Mouse (Mus musculus) monocyte, adult 2 months (primary cell): Measurements from ENCODE around the gene Denr.
A peak's percentile ranks its signal among the peaks of the same experiment; 100 is the strongest.

Experiments used
- DNase-seq, 2 experiments: peaks; one replicate each; pipeline ENCODE4 v3.0.0; 2022; ENCODE audit warnings: low spot score in 2 of 2, low read depth in 1 of 2

Gene Denr

DNA sequence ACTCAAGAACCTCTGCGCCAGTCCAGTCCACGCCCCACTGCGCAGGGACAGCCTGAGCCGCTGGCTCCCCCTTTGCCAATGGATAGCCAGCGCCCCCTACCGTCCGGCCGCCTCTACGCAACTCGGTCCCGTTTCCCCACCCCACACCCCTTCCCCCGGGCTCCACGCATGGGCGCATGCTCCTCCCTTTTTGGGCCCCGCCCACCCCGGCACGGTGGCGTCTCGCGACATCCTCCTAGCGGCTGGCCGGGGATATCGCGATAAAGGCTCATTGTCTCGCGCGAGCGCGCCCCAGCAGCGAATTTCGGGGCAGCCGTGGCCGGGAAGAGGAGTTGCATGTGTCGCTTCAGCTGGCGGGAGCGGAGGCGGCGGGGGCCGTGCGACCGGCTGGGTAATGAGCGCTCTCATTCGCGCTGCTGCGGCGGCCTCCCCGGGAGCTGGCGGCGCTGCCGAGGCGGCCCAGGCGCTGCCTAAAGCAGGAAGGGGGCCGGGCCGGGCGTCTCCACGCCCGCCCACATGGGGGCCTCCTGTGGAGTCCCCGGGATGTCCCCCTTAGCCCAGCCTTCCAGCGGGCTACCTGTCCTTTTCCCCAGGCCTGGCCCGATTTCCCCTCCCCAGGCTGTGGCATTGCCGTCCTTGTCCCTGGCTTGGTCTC is at the start of gene Denr:
TSS of gene Denr (plus strand) at position 200 of the 655 bp plus-strand sequence.
- DNase-seq: peak; percentile 96 to 100

DNA sequence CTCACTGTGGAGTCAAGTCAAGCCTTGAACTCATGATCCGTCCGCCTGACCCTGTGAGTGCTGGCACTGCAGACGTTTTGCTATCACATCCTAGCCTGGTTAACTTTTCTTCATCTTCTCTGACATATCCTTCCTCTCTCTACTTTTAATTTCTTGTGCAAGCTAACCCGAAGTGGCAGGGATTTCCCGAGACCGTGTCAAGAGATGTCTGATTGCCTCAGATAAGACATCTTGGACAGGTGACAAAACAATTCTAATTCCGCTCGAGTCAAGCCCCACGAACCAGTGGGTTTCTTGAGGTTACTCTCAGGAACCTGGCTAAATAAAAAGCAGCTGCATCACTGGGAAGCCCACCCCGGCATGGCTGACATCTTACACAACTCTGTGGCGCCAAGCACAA is 48.2 kb upstream of the Denr start:
- DNase-seq: no peak

DNA sequence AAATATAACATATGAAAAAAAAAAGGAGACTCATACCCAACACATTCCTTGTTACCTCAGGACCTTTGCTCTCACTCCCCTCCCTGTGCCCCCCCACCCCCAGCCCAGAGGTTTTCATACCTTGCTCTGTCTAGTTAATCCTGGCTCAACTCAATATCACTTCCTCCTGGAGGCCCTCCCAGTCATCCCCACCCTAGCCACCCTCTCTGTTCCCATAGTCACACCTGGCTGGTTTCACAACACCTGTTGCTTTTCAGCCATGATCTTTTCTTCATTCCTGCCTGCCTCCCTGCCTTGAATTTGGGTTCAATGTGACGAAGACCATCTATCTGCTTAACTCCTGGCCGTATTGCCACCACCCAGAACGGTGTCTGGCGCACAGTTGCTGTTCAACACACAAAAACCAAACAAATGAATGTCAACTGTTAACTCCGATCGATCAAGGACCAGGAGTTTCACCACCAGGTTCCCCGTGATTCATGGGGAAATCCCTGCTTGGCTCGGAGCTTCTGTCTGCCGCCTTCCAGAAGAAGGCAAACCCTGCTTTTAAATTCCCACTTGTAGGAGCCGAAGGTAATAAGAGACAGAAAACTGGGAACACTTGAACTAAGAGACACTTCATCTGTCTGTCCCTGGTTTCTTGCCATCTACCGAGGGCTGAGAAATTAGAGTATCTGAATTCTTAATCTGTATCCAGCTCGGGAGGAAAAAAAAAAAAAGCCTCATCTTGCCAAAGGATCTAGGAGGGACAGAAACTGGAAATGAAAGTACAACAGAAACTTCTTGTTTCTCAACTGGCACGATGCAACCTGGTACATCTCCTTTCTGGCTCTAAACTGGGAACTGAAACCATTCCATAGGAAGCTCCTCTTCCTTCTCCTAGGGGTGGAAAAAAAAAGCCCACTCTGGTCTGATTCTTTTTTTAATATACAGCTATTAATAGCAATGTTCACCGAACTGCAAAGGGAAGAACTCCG is 44.3 kb upstream of the Denr start:
- DNase-seq: peak in 1 of 2 experiments; percentile 43

DNA sequence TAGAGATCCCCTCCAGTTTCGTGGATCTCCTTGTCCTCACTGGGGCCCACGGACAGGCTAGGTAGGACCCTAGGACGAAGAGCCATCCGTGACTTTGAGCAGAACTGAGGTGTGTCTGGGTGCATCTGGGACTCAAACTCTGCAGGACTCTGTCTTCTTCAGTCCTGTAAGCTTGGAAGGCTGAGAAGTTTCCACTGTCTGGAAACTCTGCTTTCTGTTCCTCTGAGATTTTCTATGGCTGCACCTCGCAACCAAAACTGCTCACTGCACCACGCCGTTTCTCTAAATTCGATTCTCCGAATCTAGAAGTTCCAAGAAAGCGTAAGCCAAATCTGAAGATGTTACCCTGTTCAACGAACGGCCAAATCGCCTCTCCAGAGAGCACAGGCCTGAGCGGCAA is 43.0 kb upstream of the Denr start:
- no peak for DNase-seq

DNA sequence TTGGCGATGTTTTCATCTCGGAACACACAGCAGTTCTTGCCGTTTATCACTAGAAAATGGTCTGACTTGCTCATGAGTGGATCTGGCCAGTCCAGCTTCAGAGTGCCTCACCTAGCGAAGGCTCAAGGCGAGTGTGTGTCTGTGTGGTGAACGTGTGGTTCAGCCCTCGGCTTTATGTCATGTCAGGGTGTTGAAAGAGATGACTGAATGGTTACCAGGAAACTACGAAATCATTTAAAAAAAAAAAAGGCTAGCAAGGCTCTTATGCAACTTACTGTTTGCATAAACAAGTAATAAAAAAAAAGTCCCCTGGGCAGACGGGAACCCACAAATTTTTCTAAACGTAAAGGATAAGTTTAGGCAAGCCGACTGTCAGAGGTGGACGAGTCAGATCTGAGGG is 41.6 kb upstream of the Denr start, which contains the start of gene Hcar2:
TSS of gene Hcar2 (minus strand) at position 135 of the 400 bp plus-strand sequence.
- DNase-seq: peak in 1 of 2 experiments; percentile 49

DNA sequence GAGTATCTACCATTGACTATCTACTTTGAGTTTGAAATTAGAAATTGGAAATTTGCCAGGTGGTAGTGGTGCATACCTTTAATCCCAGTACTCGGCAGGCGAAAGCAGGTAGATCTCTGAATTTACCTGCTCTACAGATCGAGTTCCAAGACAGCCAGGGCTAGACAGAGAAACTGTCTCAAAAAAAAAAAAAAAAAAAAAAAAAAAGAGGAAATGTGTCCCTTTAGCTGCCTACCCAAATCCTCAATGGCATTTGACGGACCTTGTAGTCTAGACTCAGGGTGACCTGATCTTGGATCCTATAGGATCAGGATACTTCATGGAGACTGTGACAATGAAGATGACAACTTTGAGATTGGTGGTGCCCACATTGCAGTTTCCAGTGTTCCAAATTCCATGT is 40.5 kb upstream of the Denr start:
- no peak for DNase-seq

DNA sequence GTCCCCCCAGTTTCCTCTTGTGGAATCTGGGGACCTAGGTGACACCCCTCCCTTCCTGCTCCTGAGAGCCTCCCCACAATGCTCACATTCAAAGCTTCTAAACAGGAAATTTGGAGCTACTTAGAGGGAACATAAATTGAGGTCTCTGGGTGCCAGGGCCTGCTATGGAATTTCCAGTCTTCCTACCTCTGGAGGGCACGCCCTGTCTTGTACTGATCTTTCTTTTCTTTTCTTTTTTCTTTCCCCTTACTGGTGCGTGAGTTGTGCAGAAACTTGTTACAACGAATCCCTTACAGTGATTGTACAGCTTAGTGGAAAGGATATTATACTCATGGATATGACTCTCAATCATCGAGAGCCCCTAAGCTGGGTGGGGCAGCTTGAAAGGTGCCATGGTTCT is 37.4 kb upstream of the Denr start:
- DNase-seq: no peak

DNA sequence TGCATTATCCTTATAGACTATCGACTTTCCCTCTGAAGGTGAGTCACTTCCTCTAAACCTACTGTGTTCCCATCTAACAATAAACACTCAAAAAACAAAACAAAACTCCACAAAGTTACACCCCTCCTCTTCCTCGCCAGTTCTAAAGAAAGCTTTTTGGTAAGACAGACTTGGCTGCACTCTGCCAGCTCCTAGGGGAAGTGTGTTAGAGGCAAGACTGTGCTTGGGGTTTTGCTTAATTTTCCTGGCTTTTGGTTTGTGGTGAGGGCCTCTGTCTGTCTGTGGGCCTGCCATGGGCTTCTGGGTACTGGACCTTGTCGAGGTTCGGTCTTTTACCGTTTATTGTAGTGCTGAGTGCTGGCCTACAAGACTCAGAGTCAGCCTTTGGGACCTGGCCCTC is 32.8 kb upstream of the Denr start:
- no peak for DNase-seq

DNA sequence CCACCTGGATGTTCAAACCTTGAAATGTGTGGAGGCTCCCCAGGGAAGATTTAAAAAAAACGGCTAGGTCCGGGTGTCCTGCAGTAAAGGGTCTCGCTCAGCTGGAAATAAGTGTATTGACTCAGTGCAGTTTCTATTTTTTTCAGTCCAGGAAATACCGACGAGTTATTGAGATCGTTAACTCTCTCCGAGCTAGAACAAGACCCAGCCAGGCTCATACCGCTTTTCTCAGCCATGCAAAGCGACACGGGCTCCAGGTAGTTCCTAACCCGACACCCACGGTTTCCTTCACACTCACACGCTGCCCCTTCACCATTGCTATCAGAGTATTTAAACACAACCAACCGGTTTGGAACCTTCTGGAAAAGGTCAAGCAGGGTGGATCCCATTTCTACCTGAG is 28.9 kb upstream of the Denr start:
- DNase-seq: no peak

DNA sequence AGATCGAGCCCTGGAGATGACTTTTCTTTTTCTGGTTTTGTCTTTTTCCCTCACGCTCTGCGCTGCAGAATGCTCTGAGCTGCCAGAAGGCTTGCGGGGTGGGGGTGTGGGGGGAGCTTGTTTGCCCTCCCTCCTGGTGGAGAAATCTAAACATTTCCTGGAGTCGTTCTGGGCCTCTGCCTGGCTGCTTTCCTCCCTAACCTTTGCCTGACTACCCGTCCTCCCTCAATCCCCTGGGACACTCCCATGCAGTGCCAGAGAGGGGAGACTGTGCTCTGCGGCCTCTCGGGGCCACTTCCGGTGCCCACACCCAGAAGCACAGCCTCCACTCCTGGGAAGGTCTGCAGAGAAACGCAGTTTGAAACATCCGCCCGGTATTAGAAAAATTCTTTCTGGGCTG is 27.0 kb upstream of the Denr start, which contains the start of gene Hcar1:
TSS of gene Hcar1 (minus strand) at position 93 of the 400 bp plus-strand sequence.
- no peak for DNase-seq

DNA sequence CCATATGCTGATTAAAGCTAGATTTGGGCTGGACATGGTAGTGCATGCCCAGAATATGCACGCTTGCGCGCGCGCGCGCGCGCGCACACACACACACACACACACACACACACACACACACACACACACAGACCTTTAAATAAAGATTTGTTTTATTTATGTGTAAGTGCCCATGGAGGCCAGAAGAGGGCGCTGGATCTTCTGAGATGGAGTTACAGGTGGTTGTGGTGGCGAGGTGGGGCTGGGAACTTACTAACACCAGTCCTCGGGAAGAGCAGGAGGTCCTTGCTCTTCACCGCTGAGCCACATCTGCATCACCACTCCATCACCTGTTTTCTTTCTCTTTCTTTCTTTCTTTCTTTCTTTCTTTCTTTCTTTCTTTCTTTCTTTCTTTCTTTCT is 26.2 kb upstream of the Denr start:
- DNase-seq: no peak

DNA sequence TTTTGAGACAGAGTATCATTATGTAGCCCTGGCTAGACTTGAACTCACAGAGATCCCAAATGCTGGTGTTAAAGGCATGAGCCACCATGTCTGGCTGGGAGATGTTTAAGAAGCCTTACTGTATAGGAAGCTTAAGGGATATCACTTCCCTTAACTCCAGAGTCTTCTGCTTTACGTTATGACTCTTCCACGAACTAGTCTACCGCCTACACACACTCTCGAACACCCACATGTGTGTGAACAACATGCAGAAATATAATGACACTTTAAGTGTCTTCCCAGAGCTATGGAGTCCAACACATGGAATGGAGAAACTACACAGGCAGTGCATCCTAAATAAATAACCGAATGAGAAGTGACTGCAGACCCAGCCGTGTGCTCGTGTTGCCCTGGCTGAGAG is 23.1 kb upstream of the Denr start:
- no peak for DNase-seq

DNA sequence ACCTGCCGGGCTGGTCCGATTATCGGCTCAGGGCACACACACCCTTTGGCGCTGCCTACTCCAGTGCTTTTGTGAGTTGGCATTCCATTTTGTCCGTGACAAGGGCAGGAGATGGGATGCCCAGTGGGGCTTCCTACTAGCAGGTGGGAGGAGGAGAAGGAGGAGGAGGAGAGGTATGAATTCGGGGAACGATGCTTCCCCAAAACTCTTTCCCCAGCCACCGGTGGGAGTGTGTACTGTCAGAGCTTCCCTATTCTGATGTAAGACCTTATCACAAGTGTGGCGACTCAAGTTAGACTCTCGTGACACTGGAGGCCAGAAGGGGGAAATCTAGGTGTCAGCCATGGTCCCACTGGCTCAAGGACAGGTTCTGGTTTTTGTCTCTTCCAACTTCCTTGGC is 22.6 kb upstream of the Denr start:
- no peak for DNase-seq

DNA sequence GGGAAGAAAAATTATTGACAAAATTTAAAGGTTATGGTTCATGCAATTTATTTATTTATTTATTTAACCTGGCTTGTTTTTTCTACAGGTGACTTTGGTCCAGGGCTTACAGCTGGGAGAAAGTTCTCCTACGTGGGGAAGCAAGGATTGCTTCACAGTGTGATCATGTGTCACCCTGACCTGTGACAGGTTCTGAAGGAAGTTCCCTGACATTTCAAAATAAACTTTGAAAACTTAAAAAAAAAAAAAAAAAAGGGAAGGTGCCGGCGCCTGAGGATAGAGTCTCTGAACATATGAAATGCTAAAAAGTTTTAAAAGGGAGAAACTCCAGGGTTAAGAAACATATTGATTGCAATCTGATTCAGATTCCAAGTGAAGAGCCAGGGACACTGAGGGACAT is 20.6 kb upstream of the Denr start:
- no peak for DNase-seq

DNA sequence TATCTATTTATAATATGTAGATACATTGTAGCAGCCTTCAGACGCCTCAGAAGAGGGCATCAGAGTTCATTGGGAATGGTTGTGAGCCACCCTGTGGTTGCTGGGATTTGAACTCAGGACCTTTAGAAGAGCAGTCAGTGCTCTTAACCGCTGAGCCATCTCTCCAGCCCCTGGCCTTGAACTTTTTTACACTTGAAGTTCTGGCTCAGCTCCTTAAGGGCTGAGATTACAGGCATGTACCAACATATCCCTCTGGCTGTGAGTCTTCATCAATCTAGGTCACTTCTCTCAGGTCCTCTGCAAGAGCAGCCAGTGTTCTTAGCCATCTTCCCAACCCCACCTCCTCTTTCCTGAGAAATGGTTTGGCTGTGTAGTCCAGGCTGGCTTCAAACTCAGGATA is 16.7 kb upstream of the Denr start:
- DNase-seq: no peak

DNA sequence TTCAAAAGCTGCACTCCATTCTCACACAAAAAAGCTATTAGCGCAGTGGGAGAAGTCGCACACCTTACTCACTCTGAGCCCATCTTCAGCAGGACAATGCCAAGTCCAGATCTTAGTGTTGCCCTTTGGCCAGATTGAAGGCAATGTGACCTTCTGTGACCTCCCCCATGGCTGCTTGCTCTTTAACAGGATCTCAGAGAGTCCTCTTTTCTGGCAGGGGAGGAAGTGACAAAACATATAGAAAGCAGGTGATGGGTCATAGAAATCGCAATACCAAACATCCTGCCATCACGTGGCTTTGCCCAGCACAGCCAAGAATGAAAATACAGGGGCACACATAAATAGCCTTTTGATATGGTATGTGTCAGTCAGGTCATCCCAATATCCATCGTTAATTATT is 16.0 kb upstream of the Denr start:
- DNase-seq: no peak

DNA sequence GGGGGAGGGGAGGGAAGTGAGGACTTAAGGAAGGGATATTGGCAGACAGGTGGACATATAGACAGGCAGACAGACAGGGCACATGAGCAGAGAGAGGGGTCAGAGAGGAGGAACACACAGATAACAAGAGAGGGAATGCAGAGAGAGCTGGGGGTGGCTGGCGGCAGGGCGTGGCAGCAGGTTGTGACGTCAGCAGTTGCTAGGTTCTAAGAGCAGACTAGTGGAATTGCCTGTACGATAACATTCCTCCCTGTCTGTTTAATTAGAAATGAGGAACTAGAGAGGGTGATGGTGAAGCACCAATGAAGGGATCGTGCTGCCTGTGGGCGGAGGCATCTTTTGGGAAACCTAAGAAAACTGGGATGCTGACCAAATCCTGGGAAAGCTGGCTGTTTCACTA is 15.3 kb upstream of the Denr start:
- DNase-seq: peak in 1 of 2 experiments; percentile 58

DNA sequence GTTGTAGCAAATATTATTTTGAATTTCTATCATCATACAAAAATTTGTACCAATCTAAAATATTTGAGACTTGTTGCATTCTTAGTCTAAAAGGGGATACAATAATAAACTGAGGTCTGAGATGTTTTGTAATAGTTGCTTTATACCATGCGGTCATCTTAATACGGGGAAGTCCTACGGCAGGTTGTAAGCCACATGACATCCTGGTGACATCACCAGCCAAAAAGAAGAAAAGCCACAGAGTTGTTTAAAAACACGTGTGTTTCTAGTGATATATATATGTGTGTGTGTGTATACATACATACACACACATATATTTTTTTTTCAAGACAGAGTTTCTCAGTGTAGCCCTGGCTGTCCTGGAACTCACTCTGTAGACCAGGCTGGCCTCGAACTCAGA is 13.5 kb upstream of the Denr start:
- DNase-seq: no peak

DNA sequence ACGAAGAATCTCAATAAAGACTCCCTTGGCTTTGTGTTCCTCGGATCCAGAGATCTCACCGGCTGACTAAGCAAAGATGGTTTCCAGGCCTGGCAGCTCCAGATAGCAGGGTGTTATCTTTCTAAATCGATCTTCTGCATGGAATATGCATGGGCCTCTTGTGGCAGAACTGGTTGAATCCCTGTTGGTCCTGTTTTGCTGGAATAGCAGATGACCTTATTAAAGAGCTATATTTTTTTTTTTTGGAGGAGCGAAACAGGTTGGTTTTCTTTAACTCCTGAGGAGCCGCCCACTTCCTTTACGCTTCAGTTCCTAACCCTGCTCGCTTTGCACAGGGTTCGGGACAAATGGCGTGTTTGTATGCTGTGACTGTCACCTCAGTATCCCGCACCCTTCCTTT is 10.6 kb upstream of the Denr start:
- no peak for DNase-seq

DNA sequence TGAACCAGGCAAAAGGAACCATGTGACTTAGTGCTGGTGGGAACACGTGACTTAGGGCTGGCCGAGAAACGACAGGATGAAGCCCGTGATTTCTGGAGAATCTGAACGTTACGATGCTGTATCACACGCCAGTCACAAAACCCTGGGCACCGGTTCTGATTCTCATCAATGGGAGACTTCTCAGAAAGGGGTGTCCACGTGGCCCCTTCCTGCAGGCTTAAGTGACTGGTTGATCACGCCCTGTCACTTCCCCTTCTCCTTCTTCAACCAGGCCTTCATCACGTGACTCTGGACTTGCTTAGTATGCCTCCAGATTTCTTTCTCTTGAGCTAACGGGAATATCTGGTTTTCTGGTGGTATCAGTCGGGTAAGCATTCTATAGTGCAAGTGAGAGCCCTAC is 9.6 kb upstream of the Denr start:
- DNase-seq: peak; percentile 31 to 43

DNA sequence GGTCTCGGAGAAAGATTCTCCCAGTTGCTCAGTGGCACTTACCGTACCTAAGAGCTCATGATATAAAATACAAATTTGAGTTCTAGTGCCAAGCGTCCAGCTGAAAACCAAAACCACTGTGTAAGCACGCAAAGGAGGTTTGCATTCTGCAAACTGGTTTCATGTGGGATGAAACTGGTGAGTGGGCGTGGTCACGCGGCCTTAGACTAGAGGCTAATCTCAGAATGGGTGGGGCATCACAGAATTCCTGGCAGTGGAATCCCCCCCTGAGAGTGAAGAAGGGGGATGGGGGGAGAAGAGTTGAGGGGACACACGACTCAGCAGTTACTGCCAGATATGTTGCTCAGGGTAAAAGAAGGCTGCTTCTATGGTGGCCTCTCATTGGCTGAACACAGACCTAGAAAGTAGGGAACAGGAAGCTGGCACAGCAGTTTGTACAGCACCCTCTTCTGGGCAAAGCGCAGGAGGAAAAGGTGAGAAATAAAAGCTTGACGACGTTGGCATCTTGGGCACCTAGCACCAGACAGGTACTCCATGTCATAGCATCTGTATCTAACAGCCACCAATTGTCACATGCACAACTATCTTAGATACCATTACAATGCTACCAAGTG is 2.8 kb upstream of the Denr start:
- no peak for DNase-seq
